Mouse (Mus musculus): ENCODE measurements at regions not wholly inside any gene's neighbourhood (a gene's known extent, or its start where the extent isn't known, plus 50 kb on each side); places are given as distances from the start of the nearest gene placed in this dataset.

- TF ChIP-seq CTCF (IDR thresholded peaks at IDR 0.05; ENCODE audit: low read depth) (no peak), EP300 (optimal IDR thresholded peaks at IDR 0.05) (no peak)
Measured at GRCm38 (mm10) chr9:89831855-89832254, 77.9 kb upstream of the Rasgrf1 start.

All from stomach, postnatal 0 days (tissue).